Mouse (Mus musculus): ENCODE measurements around the gene Pgpep1l. TPM values are rescaled to one million over a fixed set of nuclear protein-coding genes. Genes with fewer than 3 reads are reported as not detected.

Gene Pgpep1l
- polyA plus RNA-seq, 1 experiment from 2014 or later, result not detected

DNA sequence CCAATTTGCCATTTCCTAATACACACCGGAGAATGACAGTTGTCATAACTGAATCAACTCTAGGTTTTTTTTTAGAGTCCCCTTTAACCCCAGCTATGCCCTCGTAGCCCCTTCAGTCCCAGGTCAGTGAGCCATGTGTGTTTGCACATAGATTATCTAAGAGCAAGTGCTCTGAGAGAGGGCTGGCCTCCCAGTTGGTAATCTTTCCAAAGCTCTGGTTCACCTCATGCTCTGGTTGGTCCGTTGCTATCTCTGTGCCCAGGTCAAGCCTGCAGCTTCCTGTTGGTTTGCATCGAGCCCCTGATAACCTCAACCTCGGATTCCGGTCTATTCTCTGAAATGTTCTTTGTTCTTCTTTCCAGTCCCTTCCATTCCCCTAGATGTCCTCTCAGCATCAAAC is 74.8 kb downstream of the Pgpep1l start:
- no peaks in the 10 kb centered on the region for H3K9me3 ChIP-seq
- H3K27ac ChIP-seq, result no peak overlapping the region
- no peaks in the 10 kb centered on the region for H3K27me3 ChIP-seq
- WGBS, result 89% methylated on average over 6 of the region's 6 CpGs
- H3K4me1 ChIP-seq (replicated peaks), result no peaks in the 10 kb centered on the region
- H3K36me3 ChIP-seq, result peaks cover 85% of the 10 kb centered on the region
- no peak overlapping the region for H3K4me3 ChIP-seq
- H3K4me2 ChIP-seq, result no peak overlapping the region
- no peak overlapping the region for H3K9ac ChIP-seq
- no peak for ATAC-seq (ENCODE audit: low FRiP score)

Other genes starting within 250 kb of the Pgpep1l start
- 0.14 TPM in 1 of 2 replicates, not detected in the other for gene Fam169b, start 9.6 kb upstream of the Pgpep1l start, polyA plus RNA-seq (2015; fragmentation: Nextera tagmentation; extraction: Ambion mirVana)

All from hindbrain, embryonic 13.5 days (tissue).